Mouse (Mus musculus): ENCODE results near the gene Cyfip2. TPM values are rescaled to one million over a fixed set of nuclear protein-coding genes. Genes with fewer than 3 reads are reported as not detected.

The Cyfip2 gene
- polyA plus RNA-seq, 1 experiment from 2014 or later: 8.6 TPM

- no peak for ATAC-seq (ENCODE audit: low read depth)
- no peak overlapping the region for H3K4me2 ChIP-seq (ENCODE audit: low read depth, low read length)
- 89% methylated on average over 8 of the region's 8 CpGs for WGBS
- H3K9ac ChIP-seq (ENCODE audit: low read length): no peak overlapping the region
- no peaks in the 10 kb centered on the region for H3K36me3 ChIP-seq (ENCODE audit: control insufficient read depth, insufficient read depth, low read length)
- H3K27ac ChIP-seq (ENCODE audit: low read length): no peak overlapping the region
- H3K4me3 ChIP-seq (ENCODE audit: low read length): no peak overlapping the region
- H3K27me3 ChIP-seq (ENCODE audit: control insufficient read depth, insufficient read depth, low read depth, low read length): no peaks in the 10 kb centered on the region
- no peaks in the 10 kb centered on the region for H3K4me1 ChIP-seq (replicated peaks; ENCODE audit: control insufficient read depth, insufficient read depth, low read length)
- no peaks in the 10 kb centered on the region for H3K9me3 ChIP-seq (ENCODE audit: control insufficient read depth, low read length)
Observed at GRCm38 (mm10) chr11:46332217-46332616, 19.6 kb upstream of the Cyfip2 start.

- WGBS: 77% methylated on average over 16 of the region's 16 CpGs
- H3K4me2 ChIP-seq (ENCODE audit: low read depth, low read length): no peak overlapping the region
- no peaks in the 10 kb centered on the region for H3K4me1 ChIP-seq (replicated peaks; ENCODE audit: control insufficient read depth, insufficient read depth, low read length)
- no peaks in the 10 kb centered on the region for H3K27me3 ChIP-seq (ENCODE audit: control insufficient read depth, insufficient read depth, low read depth, low read length)
- H3K4me3 ChIP-seq (ENCODE audit: low read length): no peak overlapping the region
- no peak overlapping the region for H3K9ac ChIP-seq (ENCODE audit: low read length)
- H3K27ac ChIP-seq (ENCODE audit: low read length): no peak overlapping the region
- ATAC-seq (ENCODE audit: low read depth): no peak
- H3K9me3 ChIP-seq (ENCODE audit: control insufficient read depth, low read length): no peaks in the 10 kb centered on the region
- no peaks in the 10 kb centered on the region for H3K36me3 ChIP-seq (ENCODE audit: control insufficient read depth, insufficient read depth, low read length)
Observed at GRCm38 (mm10) chr11:46326271-46327015, 13.8 kb upstream of the Cyfip2 start.

- Histone ChIP-seq H3K4me1 (replicated peaks; ENCODE audit: control insufficient read depth, insufficient read depth, low read length) (no peaks in the 10 kb centered on the region), H3K27ac (ENCODE audit: low read length) (no peak overlapping the region), H3K27me3 (ENCODE audit: control insufficient read depth, insufficient read depth, low read depth, low read length) (no peaks in the 10 kb centered on the region), H3K9ac (ENCODE audit: low read length) (no peak overlapping the region), H3K4me3 (ENCODE audit: low read length) (no peak overlapping the region), H3K36me3 (ENCODE audit: control insufficient read depth, insufficient read depth, low read length) (no peaks in the 10 kb centered on the region), H3K4me2 (ENCODE audit: low read depth, low read length) (no peak overlapping the region), H3K9me3 (ENCODE audit: control insufficient read depth, low read length) (no peaks in the 10 kb centered on the region)
- 55% methylated on average over 7 of the region's 7 CpGs for WGBS
- ATAC-seq (ENCODE audit: low read depth): no peak
Observed at GRCm38 (mm10) chr11:46321559-46321958, 8.9 kb upstream of the Cyfip2 start.

GRCm38 (mm10) chr11:46314534-46314933, 1.9 kb upstream of the Cyfip2 start:
- Histone ChIP-seq H3K27me3 (ENCODE audit: control insufficient read depth, insufficient read depth, low read depth, low read length) (peaks cover 8% of the 10 kb centered on the region; the same call in 1 of the 2 replicates), H3K27ac (ENCODE audit: low read length) (no peak overlapping the region), H3K4me3 (ENCODE audit: low read length) (no peak overlapping the region), H3K9ac (ENCODE audit: low read length) (no peak overlapping the region), H3K4me1 (replicated peaks; ENCODE audit: control insufficient read depth, insufficient read depth, low read length) (peaks cover 17% of the 10 kb centered on the region; the same call in 1 of the 2 replicates), H3K9me3 (ENCODE audit: control insufficient read depth, low read length) (no peaks in the 10 kb centered on the region), H3K36me3 (ENCODE audit: control insufficient read depth, insufficient read depth, low read length) (no peaks in the 10 kb centered on the region), H3K4me2 (ENCODE audit: low read depth, low read length) (no peak overlapping the region)
- peak; percentile 39; the same call in 1 of the 2 replicates for ATAC-seq (ENCODE audit: low read depth)
- 22% methylated on average over 7 of the region's 7 CpGs for WGBS

GRCm38 (mm10) chr11:46313851-46314250, 1.2 kb upstream of the Cyfip2 start:
- Histone ChIP-seq H3K4me2 (ENCODE audit: low read depth, low read length) (no peak overlapping the region), H3K9me3 (ENCODE audit: control insufficient read depth, low read length) (no peaks in the 10 kb centered on the region), H3K4me1 (replicated peaks; ENCODE audit: control insufficient read depth, insufficient read depth, low read length) (peaks cover 17% of the 10 kb centered on the region; the same call in 1 of the 2 replicates), H3K27me3 (ENCODE audit: control insufficient read depth, insufficient read depth, low read depth, low read length) (peaks cover 8% of the 10 kb centered on the region; the same call in 1 of the 2 replicates), H3K27ac (ENCODE audit: low read length) (no peak overlapping the region), H3K4me3 (ENCODE audit: low read length) (no peak overlapping the region), H3K36me3 (ENCODE audit: control insufficient read depth, insufficient read depth, low read length) (no peaks in the 10 kb centered on the region), H3K9ac (ENCODE audit: low read length) (no peak overlapping the region)
- no peak for ATAC-seq (ENCODE audit: low read depth)
- WGBS: 63% methylated on average over 6 of the region's 6 CpGs

- H3K4me2 ChIP-seq (ENCODE audit: low read depth, low read length): peak overlapping the region; percentile 99
- 0 out of 2 replicates have a peak overlapping the region, but pooled peaks have one; percentile 20 for H3K27ac ChIP-seq (ENCODE audit: low read length)
- H3K27me3 ChIP-seq (ENCODE audit: control insufficient read depth, insufficient read depth, low read depth, low read length): peaks cover 8% of the 10 kb centered on the region; the same call in 1 of the 2 replicates
- H3K36me3 ChIP-seq (ENCODE audit: control insufficient read depth, insufficient read depth, low read length): no peaks in the 10 kb centered on the region
- H3K9me3 ChIP-seq (ENCODE audit: control insufficient read depth, low read length): no peaks in the 10 kb centered on the region
- H3K4me3 ChIP-seq (ENCODE audit: low read length): peak overlapping the region; percentile 77
- H3K9ac ChIP-seq (ENCODE audit: low read length): peak overlapping the region; percentile 77
- under 1% methylated on average over 49 of the region's 71 CpGs for WGBS
- H3K4me1 ChIP-seq (replicated peaks; ENCODE audit: control insufficient read depth, insufficient read depth, low read length): peaks cover 17% of the 10 kb centered on the region; the same call in 1 of the 2 replicates
- ATAC-seq (ENCODE audit: low read depth): peak; percentile 84
Observed at GRCm38 (mm10) chr11:46311703-46312522, 746 bp downstream of the Cyfip2 start.

GRCm38 (mm10) chr11:46311181-46311702, 1.4 kb downstream of the Cyfip2 start:
- peaks cover 8% of the 10 kb centered on the region; the same call in 1 of the 2 replicates for H3K27me3 ChIP-seq (ENCODE audit: control insufficient read depth, insufficient read depth, low read depth, low read length)
- H3K36me3 ChIP-seq (ENCODE audit: control insufficient read depth, insufficient read depth, low read length): no peaks in the 10 kb centered on the region
- H3K27ac ChIP-seq (ENCODE audit: low read length): no peak overlapping the region
- H3K9me3 ChIP-seq (ENCODE audit: control insufficient read depth, low read length): no peaks in the 10 kb centered on the region
- H3K4me1 ChIP-seq (replicated peaks; ENCODE audit: control insufficient read depth, insufficient read depth, low read length): peaks cover 17% of the 10 kb centered on the region; the same call in 1 of the 2 replicates
- 13% methylated on average over 14 of the region's 14 CpGs for WGBS
- ATAC-seq (ENCODE audit: low read depth): no peak; the same call in 1 of the 2 replicates
- H3K4me2 ChIP-seq (ENCODE audit: low read depth, low read length): peak overlapping the region; percentile 99
- peak overlapping the region; percentile 77 for H3K9ac ChIP-seq (ENCODE audit: low read length)
- peak overlapping the region; percentile 77 for H3K4me3 ChIP-seq (ENCODE audit: low read length)

GRCm38 (mm10) chr11:46310647-46311063, 2.0 kb downstream of the Cyfip2 start:
- Histone ChIP-seq H3K4me3 (ENCODE audit: low read length) (no peak overlapping the region), H3K4me2 (ENCODE audit: low read depth, low read length) (0 out of 2 replicates have a peak overlapping the region, but pooled peaks have one; percentile 99), H3K36me3 (ENCODE audit: control insufficient read depth, insufficient read depth, low read length) (no peaks in the 10 kb centered on the region), H3K9ac (ENCODE audit: low read length) (no peak overlapping the region), H3K4me1 (replicated peaks; ENCODE audit: control insufficient read depth, insufficient read depth, low read length) (peaks cover 17% of the 10 kb centered on the region; the same call in 1 of the 2 replicates), H3K27me3 (ENCODE audit: control insufficient read depth, insufficient read depth, low read depth, low read length) (peaks cover 8% of the 10 kb centered on the region; the same call in 1 of the 2 replicates), H3K27ac (ENCODE audit: low read length) (no peak overlapping the region), H3K9me3 (ENCODE audit: control insufficient read depth, low read length) (no peaks in the 10 kb centered on the region)
- 68% methylated on average over 5 of the region's 5 CpGs for WGBS
- ATAC-seq (ENCODE audit: low read depth): no peak
